Mouse (Mus musculus): ENCODE results near the gene Mroh9. TPM values are rescaled to one million over a fixed set of nuclear protein-coding genes. Genes with fewer than 3 reads are reported as not detected.

Mroh9 gene
- total RNA-seq, 2 experiments from 2014 or later, result not detected

DNA sequence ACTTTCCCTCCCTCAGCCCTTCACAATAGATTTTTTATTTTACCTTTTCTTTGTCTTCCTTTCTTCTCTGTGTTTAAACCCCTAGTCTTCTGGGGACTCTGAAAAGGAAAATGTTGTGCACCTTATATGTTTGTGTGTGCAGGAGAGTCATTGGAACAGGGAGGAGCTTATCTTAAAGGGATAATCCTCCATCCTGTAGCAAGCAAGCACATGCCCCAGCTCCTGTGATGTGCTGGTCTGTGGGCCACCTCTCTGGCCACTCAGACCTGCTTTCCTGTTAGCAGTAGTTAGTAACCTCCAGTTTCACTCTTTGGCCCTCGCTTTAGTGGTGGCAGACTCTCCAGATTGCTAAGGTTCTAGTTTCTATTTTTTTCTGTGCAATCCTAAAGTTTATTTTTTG is 101.0 kb downstream of the Mroh9 start, which contains the start of gene Fmo3:
Fmo3 (minus strand) TSS at position 101 of the 400 bp plus-strand sequence.
- DNase-seq, result no peak

Other genes starting within 250 kb of the Mroh9 start
- gene Fmo1, start 219.1 kb downstream of the Mroh9 start, total RNA-seq (2021), result 10 to 100 TPM; 31.4 to 54.9 TPM
- gene Fmo2, start 186.9 kb downstream of the Mroh9 start, total RNA-seq (2021), result 10 to 100 TPM; 41.6 to 51.5 TPM
- 1 to 10 TPM in 1 of 2 experiments, not detected in 1; 1.3 TPM for gene Fmo6, start 148.2 kb downstream of the Mroh9 start, total RNA-seq (2021)
- gene Fmo3, start 101.1 kb downstream of the Mroh9 start, total RNA-seq (2021), result 1 to 10 TPM in 1 of 2 experiments, not detected in 1; 1.8 TPM
- 10 to 100 TPM; 26.3 to 30.7 TPM for gene Prrx1, start 228.0 kb upstream of the Mroh9 start, total RNA-seq (2021)